Mouse (Mus musculus) retina, postnatal 7 days (tissue): ENCODE measurements around the gene Pepd.

Source experiments
- DNase-seq: peaks from one replicate; pipeline ENCODE4 v3.0.0-alpha.2; 2012; ENCODE audit warnings: low read depth, low spot score

Pepd gene

GRCm38 (mm10) chr7:35027801-35028420 is 115.7 kb downstream of the Pepd start:
- DNase-seq = no peak

GRCm38 (mm10) chr7:35028559-35028958 is 116.4 kb downstream of the Pepd start:
- DNase-seq = no peak

- DNase-seq = no peak
Measured at GRCm38 (mm10) chr7:35029228-35029627, 117.0 kb downstream of the Pepd start.

- DNase-seq = no peak
Measured at GRCm38 (mm10) chr7:35029648-35030047, 117.5 kb downstream of the Pepd start.

GRCm38 (mm10) chr7:35030567-35030966 is 118.4 kb downstream of the Pepd start:
- no peak for DNase-seq

- DNase-seq = no peak
Measured at GRCm38 (mm10) chr7:35035141-35035553, 123.0 kb downstream of the Pepd start.

- DNase-seq = no peak
Measured at GRCm38 (mm10) chr7:35035565-35035964, 123.4 kb downstream of the Pepd start.

- no peak for DNase-seq
Measured at GRCm38 (mm10) chr7:35036266-35036731, 124.1 kb downstream of the Pepd start.

- no peak for DNase-seq
Measured at GRCm38 (mm10) chr7:35037408-35037807, 125.2 kb downstream of the Pepd start.

- DNase-seq = no peak
Measured at GRCm38 (mm10) chr7:35040176-35040972, 128.2 kb downstream of the Pepd start.

- no peak for DNase-seq
Measured at GRCm38 (mm10) chr7:35041286-35042208, 129.4 kb downstream of the Pepd start.

- no peak for DNase-seq
Measured at GRCm38 (mm10) chr7:35042209-35042554, 130.0 kb downstream of the Pepd start.

GRCm38 (mm10) chr7:35042759-35043217 is 130.6 kb downstream of the Pepd start:
- no peak for DNase-seq

- DNase-seq = no peak
Measured at GRCm38 (mm10) chr7:35043266-35043817, 131.2 kb downstream of the Pepd start.

GRCm38 (mm10) chr7:35044719-35045118 is 132.5 kb downstream of the Pepd start:
- no peak for DNase-seq

- DNase-seq = no peak
Measured at GRCm38 (mm10) chr7:35046091-35046490, 133.9 kb downstream of the Pepd start.

- no peak for DNase-seq
Measured at GRCm38 (mm10) chr7:35050540-35050939, 138.4 kb downstream of the Pepd start.

- no peak for DNase-seq
Measured at GRCm38 (mm10) chr7:35053161-35053560, 141.0 kb downstream of the Pepd start.

GRCm38 (mm10) chr7:35054286-35054685 is 142.1 kb downstream of the Pepd start:
- DNase-seq = no peak

- DNase-seq = no peak
Measured at GRCm38 (mm10) chr7:35054977-35055618, 142.9 kb downstream of the Pepd start.
